Mouse (Mus musculus): ENCODE results near the gene Rce1. TPM values are rescaled to one million over a fixed set of nuclear protein-coding genes. Genes with fewer than 3 reads are reported as not detected.

Gene Rce1
- total and polyA plus RNA-seq, 3 experiments = 43.1 to 67.8 TPM; not detected in 1

- DNase-seq (ENCODE audit: low read depth, low spot score) = no peak
- H3K27ac ChIP-seq (ENCODE audit: control insufficient read depth, low read depth, low read length) = no peak overlapping the region
- TF ChIP-seq SIN3A (IDR thresholded peaks at IDR 0.05; ENCODE audit: low read length) (no peak), UBTF (IDR thresholded peaks at IDR 0.05; ENCODE audit: borderline replicate concordance, insufficient read depth, low read depth, low read length) (no peak), BHLHE40 (IDR thresholded peaks at IDR 0.05; ENCODE audit: borderline replicate concordance, low read depth, low read length) (no peak), CTCF (IDR thresholded peaks at IDR 0.05 in 2 of 3, conservative IDR thresholded peaks at IDR 0.05 in 1 of 3; ENCODE audit: control insufficient read depth in 1 of 3, insufficient read depth in 1 of 3, low read depth in 2 of 3, low read length in 3 of 3, poor library complexity in 1 of 3, severe bottlenecking in 1 of 3) (no peak), TAL1 (IDR thresholded peaks at IDR 0.05; ENCODE audit: low read length) (no peak), MAFK (IDR thresholded peaks at IDR 0.05; ENCODE audit: borderline replicate concordance, low read depth, low read length) (no peak), MYB (IDR thresholded peaks at IDR 0.05; ENCODE audit: low read depth, low read length) (no peak), GATA1 (IDR thresholded peaks at IDR 0.05; ENCODE audit: low read depth, low read length) (no peak), GABPA (IDR thresholded peaks at IDR 0.05; ENCODE audit: low read depth, low read length) (no peak), E2F4 (IDR thresholded peaks at IDR 0.05; ENCODE audit: borderline replicate concordance, low read depth, low read length) (no peak), CHD2 (IDR thresholded peaks at IDR 0.05; ENCODE audit: low read length) (no peak), NELFE (IDR thresholded peaks at IDR 0.05; ENCODE audit: low read depth, low read length) (no peak), MXI1 (IDR thresholded peaks at IDR 0.05; ENCODE audit: low read depth, low read length) (no peak), ZNF384 (IDR thresholded peaks at IDR 0.05; ENCODE audit: low read depth, low read length) (no peak), RCOR1 (IDR thresholded peaks at IDR 0.05; ENCODE audit: low read depth, low read length) (no peak), ZMIZ1 (IDR thresholded peaks at IDR 0.05; ENCODE audit: low read depth, low read length) (no peak), ELF1 (IDR thresholded peaks at IDR 0.05; ENCODE audit: low read depth, low read length) (no peak), SMC3 (IDR thresholded peaks at IDR 0.05; ENCODE audit: low read depth, low read length) (no peak), KAT2A (conservative IDR thresholded peaks at IDR 0.05; ENCODE audit: low read depth, low read length) (no peak), POLR2A (IDR thresholded peaks at IDR 0.05; ENCODE audit: control insufficient read depth in 1 of 2, insufficient read depth in 1 of 2, low read depth in 1 of 2, low read length in 2 of 2, poor library complexity in 1 of 2) (no peak)
- no peaks in the 10 kb centered on the region for H3K27me3 ChIP-seq (ENCODE audit: control insufficient read depth in 1 of 2, insufficient read depth in 2 of 2, low read length in 2 of 2)
- no peaks in the 10 kb centered on the region for H3K36me3 ChIP-seq (ENCODE audit: control insufficient read depth in 1 of 2, insufficient read depth in 2 of 2, low read length in 2 of 2)
- H3K9ac ChIP-seq (ENCODE audit: control insufficient read depth, low read depth, low read length, poor library complexity, severe bottlenecking) = no peak overlapping the region
- no peaks in the 10 kb centered on the region for H3K9me3 ChIP-seq (replicated peaks; ENCODE audit: insufficient read depth, low read length)
- no peaks in the 10 kb centered on the region for H3K79me2 ChIP-seq (ENCODE audit: control insufficient read depth, insufficient read depth, low read length, poor library complexity)
- H3K4me1 ChIP-seq (ENCODE audit: control insufficient read depth in 1 of 2, insufficient read depth in 2 of 2, low read length in 2 of 2) = no peaks in the 10 kb centered on the region
- H3K4me3 ChIP-seq (ENCODE audit: control insufficient read depth in 1 of 2, insufficient read depth in 1 of 2, low read depth in 2 of 2, low read length in 2 of 2) = no peak overlapping the region
Measured at GRCm38 (mm10) chr19:4583856-4584255, 41.6 kb downstream of the Rce1 start.

GRCm38 (mm10) chr19:4579296-4579695 is 46.1 kb downstream of the Rce1 start:
- no peak overlapping the region for H3K4me3 ChIP-seq (ENCODE audit: control insufficient read depth in 1 of 2, insufficient read depth in 1 of 2, low read depth in 2 of 2, low read length in 2 of 2)
- H3K4me1 ChIP-seq (ENCODE audit: control insufficient read depth in 1 of 2, insufficient read depth in 2 of 2, low read length in 2 of 2) = no peaks in the 10 kb centered on the region
- no peaks in the 10 kb centered on the region for H3K36me3 ChIP-seq (ENCODE audit: control insufficient read depth in 1 of 2, insufficient read depth in 2 of 2, low read length in 2 of 2)
- H3K27ac ChIP-seq (ENCODE audit: control insufficient read depth, low read depth, low read length) = no peak overlapping the region
- DNase-seq (ENCODE audit: low read depth, low spot score) = no peak
- no peaks in the 10 kb centered on the region for H3K79me2 ChIP-seq (ENCODE audit: control insufficient read depth, insufficient read depth, low read length, poor library complexity)
- H3K9ac ChIP-seq (ENCODE audit: control insufficient read depth, low read depth, low read length, poor library complexity, severe bottlenecking) = no peak overlapping the region
- no peaks in the 10 kb centered on the region for H3K27me3 ChIP-seq (ENCODE audit: control insufficient read depth in 1 of 2, insufficient read depth in 2 of 2, low read length in 2 of 2)
- no peaks in the 10 kb centered on the region for H3K9me3 ChIP-seq (replicated peaks; ENCODE audit: insufficient read depth, low read length)
- TF ChIP-seq SIN3A (IDR thresholded peaks at IDR 0.05; ENCODE audit: low read length) (no peak), ZKSCAN1 (IDR thresholded peaks at IDR 0.05; ENCODE audit: low read depth, low read length) (no peak), SMC3 (IDR thresholded peaks at IDR 0.05; ENCODE audit: low read depth, low read length) (no peak), ZMIZ1 (IDR thresholded peaks at IDR 0.05; ENCODE audit: low read depth, low read length) (no peak), CHD2 (IDR thresholded peaks at IDR 0.05; ENCODE audit: low read length) (no peak), RAD21 (IDR thresholded peaks at IDR 0.05; ENCODE audit: low read depth, low read length) (no peak), USF1 (IDR thresholded peaks at IDR 0.05; ENCODE audit: low read depth, low read length) (no peak), USF2 (IDR thresholded peaks at IDR 0.05; ENCODE audit: borderline replicate concordance in 1 of 2, insufficient read depth in 1 of 2, low read depth in 1 of 2, low read length in 2 of 2) (no peak), E2F4 (IDR thresholded peaks at IDR 0.05; ENCODE audit: borderline replicate concordance, low read depth, low read length) (no peak)
